9 mouse cellular contexts compared by ENCODE assay signal in genomic region chr8:11498281-11498680, GRCm38 (mm10). TPM values are rescaled to one million over a fixed set of nuclear protein-coding genes. Genes with fewer than 3 reads are reported as not detected.
DNase-seq lines count a peak whose midpoint lies in the region; ATAC-seq and TF ChIP-seq lines count a peak whose summit lies in the region.
"Had no signal": no experiment of that assay in that cellular context is flagged by ENCODE, and none has a peak within 500 bp of the region (broad histone marks: within the 10 kb centered on the region; RNA-seq: fewer than 3 reads in every experiment).

No protein-coding gene starts in this region.

- WGBS in forebrain, embryonic 11.5 days, result 78% methylated on average over 12 of the region's 12 CpGs
- WGBS in liver, embryonic 12.5 days (ENCODE audit: insufficient replicate concordance), result 58% methylated on average over 12 of the region's 12 CpGs
- WGBS in small intestine, adult 2 months, result 39% methylated on average over 12 of the region's 12 CpGs

- peak overlapping the region; percentile 82 for H3K4me3 ChIP-seq in left cerebral cortex, adult 2 months
- peak overlapping the region; percentile 94 for H3K4me3 ChIP-seq in forebrain, embryonic 11.5 days (ENCODE audit: low read depth, low read length)
- peak overlapping the region; percentile 95 for H3K4me3 ChIP-seq in liver, embryonic 12.5 days
- peak overlapping the region; percentile 87; the same call in 1 of the 2 replicates for H3K4me3 ChIP-seq in small intestine, adult 2 months (ENCODE audit: low read depth, low read length)

- no peaks in the 10 kb centered on the region for H3K27me3 ChIP-seq in forebrain, embryonic 11.5 days (ENCODE audit: control insufficient read depth, insufficient read depth, low read length)
- H3K27me3 ChIP-seq in liver, embryonic 12.5 days (replicated peaks), result 0 out of 2 replicates have a peak, but pooled peaks cover 12% of the 10 kb centered on the region
- H3K27me3 ChIP-seq in small intestine, adult 2 months (ENCODE audit: control insufficient read depth, insufficient read depth, low read length), result no peaks in the 10 kb centered on the region

- intact Hi-C loops in left cerebral cortex, adult 2 months (cut with DNase I), result loop anchor here (5.0 kb wide), 2 partner anchors 59 to 104 kb away; partner anchors contain the start of gene Ing1

- DNase-seq in left cerebral cortex, adult 2 months (ENCODE audit: extremely low spot score in 1 of 2, low spot score in 2 of 2), result no peak
- DNase-seq in left cerebral cortex, adult 11 months (ENCODE audit: low spot score), result no peak
- DNase-seq in forebrain, embryonic 11.5 days (ENCODE audit: low spot score), result no peak
- no peak for DNase-seq in thymus, postnatal 0 days (ENCODE audit: low spot score)
- DNase-seq in layer of hippocampus, adult 11-12 months (ENCODE audit: low spot score), result no peak
- no peak for DNase-seq in B cell, adult 2 months
- DNase-seq: kidney, adult 9 months had no signal

- no peak overlapping the region for H3K9ac ChIP-seq in forebrain, embryonic 11.5 days (ENCODE audit: low read length)
- H3K9ac ChIP-seq in liver, embryonic 12.5 days, result peak overlapping the region; percentile 95

- H3K4me1 ChIP-seq in forebrain, embryonic 11.5 days (replicated peaks; ENCODE audit: control insufficient read depth, insufficient read depth, low read length), result peaks cover 3% of the 10 kb centered on the region; the same call in 1 of the 2 replicates
- peaks cover 33% of the 10 kb centered on the region for H3K4me1 ChIP-seq in liver, embryonic 12.5 days
- peaks cover 15% of the 10 kb centered on the region; the same call in 1 of the 2 replicates for H3K4me1 ChIP-seq in small intestine, adult 2 months (ENCODE audit: control insufficient read depth, insufficient read depth, insufficient read length, low read length)

- no peaks in the 10 kb centered on the region for H3K36me3 ChIP-seq in forebrain, embryonic 11.5 days (ENCODE audit: control insufficient read depth, insufficient read depth, low read length)
- peaks cover 26% of the 10 kb centered on the region for H3K36me3 ChIP-seq in liver, embryonic 12.5 days
- H3K36me3 ChIP-seq in small intestine, adult 2 months (ENCODE audit: control insufficient read depth, insufficient read depth, low read length), result peaks cover 8% of the 10 kb centered on the region; the same call in 1 of the 2 replicates

- TF ChIP-seq CTCF in left cerebral cortex, adult 2 months (IDR thresholded peaks at IDR 0.05), result no peak
- no peak for TF ChIP-seq CTCF in small intestine, adult 2 months (IDR thresholded peaks at IDR 0.05; ENCODE audit: extremely low read depth, insufficient read length, insufficient replicate concordance, low read depth, low read length)

- ATAC-seq in forebrain, embryonic 11.5 days (replicated peaks; ENCODE audit: low FRiP score), result no peak
- no peak for ATAC-seq in liver, embryonic 12.5 days

- no peaks in the 10 kb centered on the region for H3K9me3 ChIP-seq in forebrain, embryonic 11.5 days (ENCODE audit: control insufficient read depth, low read length)
- no peaks in the 10 kb centered on the region for H3K9me3 ChIP-seq in liver, embryonic 12.5 days (replicated peaks)

- peak overlapping the region; percentile 70 for H3K4me2 ChIP-seq in forebrain, embryonic 11.5 days (ENCODE audit: low read depth, low read length, severe bottlenecking)
- peak overlapping the region; percentile 83 for H3K4me2 ChIP-seq in liver, embryonic 12.5 days

- no peak overlapping the region for H3K27ac ChIP-seq in left cerebral cortex, adult 2 months
- H3K27ac ChIP-seq in forebrain, embryonic 11.5 days (ENCODE audit: low read depth, low read length), result no peak overlapping the region
- no peak overlapping the region for H3K27ac ChIP-seq in liver, embryonic 12.5 days
- H3K27ac ChIP-seq in small intestine, adult 2 months (ENCODE audit: insufficient read depth, low read depth, low read length), result no peak overlapping the region

- no peak for TF ChIP-seq POLR2A in small intestine, adult 2 months (IDR thresholded peaks at IDR 0.05; ENCODE audit: low read depth, low read length)

RNA-seq across cellular contexts. Expression of gene Naxd, which starts 1.0 kb away (rescaled TPM):
- total RNA-seq in left cerebral cortex, adult 2 months (2021), result 10 to 100 TPM; 52.8 to 54.6 TPM
- polyA plus RNA-seq in forebrain, embryonic 11.5 days (2014; fragmentation: Nextera tagmentation; extraction: Ambion mirVana), result 99.2 and 110 TPM in 2 replicates
- 44.6 and 52.1 TPM in 2 replicates for polyA plus RNA-seq in liver, embryonic 12.5 days (2016; fragmentation: Nextera tagmentation; extraction: Ambion mirVana)
- polyA plus RNA-seq in small intestine, adult 2 months (2012; rRNA removed), result 64.9 and 81.1 TPM in 2 replicates
- polyA plus RNA-seq in thymus, postnatal 0 days (2015; fragmentation: Nextera tagmentation; extraction: Ambion mirVana), result 143 and 161 TPM in 2 replicates

RNA-seq across cellular contexts. Expression of gene Rab20, which starts 19.8 kb away (rescaled TPM):
- under 1 TPM in 1 of 2 experiments, not detected in 1; 0.25 TPM for total RNA-seq in left cerebral cortex, adult 2 months (2021)
- 0.53 and 0.75 TPM in 2 replicates for polyA plus RNA-seq in forebrain, embryonic 11.5 days (2014; fragmentation: Nextera tagmentation; extraction: Ambion mirVana)
- 3.8 and 3.9 TPM in 2 replicates for polyA plus RNA-seq in liver, embryonic 12.5 days (2016; fragmentation: Nextera tagmentation; extraction: Ambion mirVana)
- 18.6 and 43.3 TPM in 2 replicates for polyA plus RNA-seq in small intestine, adult 2 months (2012; rRNA removed)
- 6.2 and 8.0 TPM in 2 replicates for polyA plus RNA-seq in thymus, postnatal 0 days (2015; fragmentation: Nextera tagmentation; extraction: Ambion mirVana)

RNA-seq across cellular contexts. Expression of gene Cars2, which starts 52.3 kb away (rescaled TPM):
- total RNA-seq in left cerebral cortex, adult 2 months (2021), result 10 to 100 TPM; 20.5 to 22.4 TPM
- 19.9 and 21.6 TPM in 2 replicates for polyA plus RNA-seq in forebrain, embryonic 11.5 days (2014; fragmentation: Nextera tagmentation; extraction: Ambion mirVana)
- polyA plus RNA-seq in liver, embryonic 12.5 days (2016; fragmentation: Nextera tagmentation; extraction: Ambion mirVana), result 20.9 and 22.2 TPM in 2 replicates
- polyA plus RNA-seq in small intestine, adult 2 months (2012; rRNA removed), result 32.0 and 46.2 TPM in 2 replicates
- polyA plus RNA-seq in thymus, postnatal 0 days (2015; fragmentation: Nextera tagmentation; extraction: Ambion mirVana), result 27.9 and 29.3 TPM in 2 replicates

RNA-seq across cellular contexts. Expression of gene Ing1, which starts 57.1 kb away (rescaled TPM):
- total RNA-seq in left cerebral cortex, adult 2 months (2021), result 10 to 100 TPM; 51.5 to 66.0 TPM
- 42.9 and 46.8 TPM in 2 replicates for polyA plus RNA-seq in forebrain, embryonic 11.5 days (2014; fragmentation: Nextera tagmentation; extraction: Ambion mirVana)
- 21.6 and 22.8 TPM in 2 replicates for polyA plus RNA-seq in liver, embryonic 12.5 days (2016; fragmentation: Nextera tagmentation; extraction: Ambion mirVana)
- polyA plus RNA-seq in small intestine, adult 2 months (2012; rRNA removed), result 4.0 and 13.2 TPM in 2 replicates
- polyA plus RNA-seq in thymus, postnatal 0 days (2015; fragmentation: Nextera tagmentation; extraction: Ambion mirVana), result 85.3 and 87.0 TPM in 2 replicates
